Mouse (Mus musculus): ENCODE measurements around the gene Col25a1. TPM values are rescaled to one million over a fixed set of nuclear protein-coding genes. Genes with fewer than 3 reads are reported as not detected.
A peak's percentile ranks its signal among the peaks of the same experiment; 100 is the strongest.

Gene Col25a1
- polyA plus RNA-seq, 1 experiment, result 3.7 TPM

GRCm38 (mm10) chr3:130595050-130595449, 463.7 kb downstream of the Col25a1 start:
- H3K27me3 ChIP-seq (ENCODE audit: control insufficient read depth, insufficient read depth, low read length), result no peaks in the 10 kb centered on the region
- 95% methylated on average over 8 of the region's 8 CpGs for WGBS
- H3K4me3 ChIP-seq (replicated peaks; ENCODE audit: insufficient read depth, low read depth, low read length), result no peak overlapping the region
- H3K4me1 ChIP-seq (ENCODE audit: control insufficient read depth, insufficient read depth, low read length), result no peaks in the 10 kb centered on the region
- no peak overlapping the region for H3K27ac ChIP-seq (ENCODE audit: insufficient read depth, low read length)
- TF ChIP-seq CTCF (IDR thresholded peaks at IDR 0.05; ENCODE audit: borderline replicate concordance, insufficient read depth, low read depth, low read length), result no peak
- no peak for DNase-seq

DNA sequence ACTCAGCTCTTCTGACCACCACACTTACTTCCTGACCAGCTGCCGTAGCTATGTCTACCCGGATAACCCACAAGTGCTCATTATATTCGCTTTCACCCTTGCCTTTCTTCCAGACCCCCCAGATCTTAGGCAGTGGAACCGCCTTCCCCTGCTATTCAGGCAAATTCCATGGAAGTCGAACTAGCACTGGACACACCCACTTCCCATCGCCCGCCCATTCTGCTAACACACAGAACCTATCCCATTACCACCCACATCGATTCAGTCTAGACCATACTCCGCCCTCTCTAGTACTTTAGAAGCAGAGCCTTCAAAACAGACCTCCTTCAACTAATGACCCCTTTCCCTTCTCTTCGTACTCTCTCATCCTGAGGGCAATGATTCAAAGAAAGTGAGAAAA, 470.2 kb downstream of the Col25a1 start:
- Histone ChIP-seq H3K4me3 (replicated peaks; ENCODE audit: insufficient read depth, low read depth, low read length) (no peak overlapping the region), H3K27me3 (ENCODE audit: control insufficient read depth, insufficient read depth, low read length) (no peaks in the 10 kb centered on the region), H3K4me1 (ENCODE audit: control insufficient read depth, insufficient read depth, low read length) (no peaks in the 10 kb centered on the region), H3K27ac (ENCODE audit: insufficient read depth, low read length) (no peak overlapping the region)
- TF ChIP-seq CTCF (IDR thresholded peaks at IDR 0.05; ENCODE audit: borderline replicate concordance, insufficient read depth, low read depth, low read length) (no peak), POLR2A (IDR thresholded peaks at IDR 0.05; ENCODE audit: borderline replicate concordance, insufficient read depth, low read length) (no peak)
- DNase-seq, result no peak
- 83% methylated on average over 10 of the region's 10 CpGs for WGBS

GRCm38 (mm10) chr3:130607924-130608323, 476.6 kb downstream of the Col25a1 start:
- no peaks in the 10 kb centered on the region for H3K27me3 ChIP-seq (ENCODE audit: control insufficient read depth, insufficient read depth, low read length)
- no peak overlapping the region for H3K27ac ChIP-seq (ENCODE audit: insufficient read depth, low read length)
- TF ChIP-seq POLR2A (IDR thresholded peaks at IDR 0.05; ENCODE audit: borderline replicate concordance, insufficient read depth, low read length), result no peak
- TF ChIP-seq CTCF (IDR thresholded peaks at IDR 0.05; ENCODE audit: borderline replicate concordance, insufficient read depth, low read depth, low read length), result no peak
- 75% methylated on average over 2 of the region's 2 CpGs for WGBS
- no peak overlapping the region for H3K4me3 ChIP-seq (replicated peaks; ENCODE audit: insufficient read depth, low read depth, low read length)
- H3K4me1 ChIP-seq (ENCODE audit: control insufficient read depth, insufficient read depth, low read length), result no peaks in the 10 kb centered on the region
- peak in 1 of 2 experiments; percentile 8 for DNase-seq

DNA sequence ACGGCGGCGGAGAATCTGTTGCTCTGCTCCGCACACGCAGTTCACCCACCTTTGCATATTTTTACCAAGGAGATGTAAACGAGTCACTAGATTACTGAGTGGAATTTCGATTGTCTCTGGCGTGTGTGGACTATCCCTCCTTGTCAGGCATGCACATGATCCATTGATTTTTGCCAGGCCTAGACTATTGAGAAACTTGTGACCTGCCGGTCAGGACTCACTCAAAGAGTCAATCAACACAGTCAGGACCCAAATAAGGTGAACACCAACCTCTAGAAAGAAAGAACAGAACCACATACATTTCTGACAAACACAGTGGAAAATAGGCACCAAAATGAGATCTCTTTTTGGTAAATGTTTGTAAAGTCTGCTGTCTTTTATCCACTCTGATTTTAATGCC, 483.1 kb downstream of the Col25a1 start:
- 91% methylated on average over 9 of the region's 9 CpGs for WGBS
- Histone ChIP-seq H3K4me3 (replicated peaks; ENCODE audit: insufficient read depth, low read depth, low read length) (no peak overlapping the region), H3K4me1 (ENCODE audit: control insufficient read depth, insufficient read depth, low read length) (no peaks in the 10 kb centered on the region), H3K27me3 (ENCODE audit: control insufficient read depth, insufficient read depth, low read length) (no peaks in the 10 kb centered on the region), H3K27ac (ENCODE audit: insufficient read depth, low read length) (no peak overlapping the region)
- TF ChIP-seq CTCF (IDR thresholded peaks at IDR 0.05; ENCODE audit: borderline replicate concordance, insufficient read depth, low read depth, low read length), result no peak
- no peak for TF ChIP-seq POLR2A (IDR thresholded peaks at IDR 0.05; ENCODE audit: borderline replicate concordance, insufficient read depth, low read length)
- no peak for DNase-seq

GRCm38 (mm10) chr3:130615625-130616024, 484.3 kb downstream of the Col25a1 start:
- Histone ChIP-seq H3K27ac (ENCODE audit: insufficient read depth, low read length) (no peak overlapping the region), H3K27me3 (ENCODE audit: control insufficient read depth, insufficient read depth, low read length) (no peaks in the 10 kb centered on the region), H3K4me1 (ENCODE audit: control insufficient read depth, insufficient read depth, low read length) (no peaks in the 10 kb centered on the region), H3K4me3 (replicated peaks; ENCODE audit: insufficient read depth, low read depth, low read length) (no peak overlapping the region)
- no peak for DNase-seq
- WGBS, result 58% methylated on average over 8 of the region's 8 CpGs
- TF ChIP-seq CTCF (IDR thresholded peaks at IDR 0.05; ENCODE audit: borderline replicate concordance, insufficient read depth, low read depth, low read length) (no peak), POLR2A (IDR thresholded peaks at IDR 0.05; ENCODE audit: borderline replicate concordance, insufficient read depth, low read length) (no peak)

DNA sequence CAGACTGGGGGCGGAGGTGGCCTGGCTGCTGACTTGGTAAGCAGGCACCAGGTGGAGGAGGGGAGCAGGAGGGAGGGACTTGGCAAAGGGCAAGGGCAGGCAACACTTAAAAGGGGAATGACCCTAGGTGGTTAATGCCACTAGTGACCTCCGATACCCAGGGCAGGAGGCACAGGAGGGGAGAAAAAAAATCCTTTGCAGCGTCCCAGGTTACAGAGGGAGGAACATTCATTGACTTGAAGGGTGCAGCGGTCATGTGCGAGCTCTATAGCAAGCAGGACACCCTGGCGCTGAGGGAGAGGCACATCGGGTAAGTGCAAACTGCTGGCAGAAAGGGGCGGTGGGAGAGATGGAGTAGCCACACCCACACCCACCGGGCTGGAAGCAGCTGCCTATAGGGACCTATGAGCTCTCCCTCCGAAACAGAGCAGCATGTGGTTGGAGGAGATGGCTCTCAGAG, 486.2 kb downstream of the Col25a1 start, which contains the start of gene Etnppl:
TSS of gene Etnppl (plus strand) at position 10 of the 460 bp plus-strand sequence.
- Histone ChIP-seq H3K4me3 (replicated peaks; ENCODE audit: insufficient read depth, low read depth, low read length) (peak within 1 kb of the TSS; percentile 44), H3K4me1 (ENCODE audit: control insufficient read depth, insufficient read depth, low read length) (no peaks in the 10 kb centered on the region), H3K27ac (ENCODE audit: insufficient read depth, low read length) (no peak within 1 kb of the TSS), H3K27me3 (ENCODE audit: control insufficient read depth, insufficient read depth, low read length) (no peaks in the 10 kb centered on the region)
- no peak for TF ChIP-seq POLR2A (IDR thresholded peaks at IDR 0.05; ENCODE audit: borderline replicate concordance, insufficient read depth, low read length)
- no peak for TF ChIP-seq CTCF (IDR thresholded peaks at IDR 0.05; ENCODE audit: borderline replicate concordance, insufficient read depth, low read depth, low read length)
- 2% methylated on average over 10 of the region's 10 CpGs for WGBS
- DNase-seq, result peak; percentile 6 to 8

DNA sequence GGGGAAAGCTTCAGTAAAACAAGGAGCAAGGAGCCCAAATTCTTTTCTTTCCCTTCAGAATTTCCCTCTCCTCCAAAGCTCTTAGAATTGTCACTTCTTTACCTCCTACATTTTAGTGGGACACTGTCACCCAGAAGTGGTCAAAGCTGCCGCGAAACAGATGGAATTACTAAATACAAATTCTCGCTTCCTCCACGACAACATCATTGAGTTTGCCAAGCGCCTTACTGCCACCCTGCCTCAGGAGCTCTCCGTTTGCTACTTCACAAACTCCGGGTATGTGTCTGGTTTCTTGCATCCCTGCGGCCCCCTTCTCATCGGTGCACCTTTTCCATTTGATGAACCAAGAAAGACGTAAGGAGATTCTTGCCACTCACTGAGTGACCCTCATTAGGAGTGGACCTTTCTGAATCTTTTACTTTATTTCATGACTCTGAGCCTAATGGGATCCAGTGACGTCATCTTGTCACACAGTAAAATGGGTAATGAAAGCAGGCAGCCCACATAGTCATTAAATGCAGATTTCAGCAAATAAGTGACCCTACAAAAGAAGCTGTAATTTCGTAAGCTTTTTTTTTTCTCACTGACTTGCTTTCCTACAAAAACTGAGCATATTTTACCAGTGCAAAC, 489.3 kb downstream of the Col25a1 start:
- TF ChIP-seq CTCF (IDR thresholded peaks at IDR 0.05; ENCODE audit: borderline replicate concordance, insufficient read depth, low read depth, low read length) (no peak), POLR2A (IDR thresholded peaks at IDR 0.05; ENCODE audit: borderline replicate concordance, insufficient read depth, low read length) (no peak)
- no peak for DNase-seq
- Histone ChIP-seq H3K27ac (ENCODE audit: insufficient read depth, low read length) (no peak overlapping the region), H3K27me3 (ENCODE audit: control insufficient read depth, insufficient read depth, low read length) (no peaks in the 10 kb centered on the region), H3K4me3 (replicated peaks; ENCODE audit: insufficient read depth, low read depth, low read length) (no peak overlapping the region), H3K4me1 (ENCODE audit: control insufficient read depth, insufficient read depth, low read length) (no peaks in the 10 kb centered on the region)
- 79% methylated on average over 12 of the region's 12 CpGs for WGBS

GRCm38 (mm10) chr3:130628358-130628757, 497.1 kb downstream of the Col25a1 start:
- no peaks in the 10 kb centered on the region for H3K4me1 ChIP-seq (ENCODE audit: control insufficient read depth, insufficient read depth, low read length)
- 92% methylated on average over 5 of the region's 5 CpGs for WGBS
- H3K4me3 ChIP-seq (replicated peaks; ENCODE audit: insufficient read depth, low read depth, low read length), result no peak overlapping the region
- DNase-seq, result no peak
- TF ChIP-seq POLR2A (IDR thresholded peaks at IDR 0.05; ENCODE audit: borderline replicate concordance, insufficient read depth, low read length) (no peak), CTCF (IDR thresholded peaks at IDR 0.05; ENCODE audit: borderline replicate concordance, insufficient read depth, low read depth, low read length) (no peak)
- no peak overlapping the region for H3K27ac ChIP-seq (ENCODE audit: insufficient read depth, low read length)
- H3K27me3 ChIP-seq (ENCODE audit: control insufficient read depth, insufficient read depth, low read length), result no peaks in the 10 kb centered on the region
